Mouse (Mus musculus): Measurements from ENCODE around the gene Spin2-ps6.
"Not testable (repeated sequence)": the region's sequence is repeated elsewhere in the genome, so short reads cannot be mapped to it uniquely, and the experiment has no call there.

Gene Spin2-ps6

DNA sequence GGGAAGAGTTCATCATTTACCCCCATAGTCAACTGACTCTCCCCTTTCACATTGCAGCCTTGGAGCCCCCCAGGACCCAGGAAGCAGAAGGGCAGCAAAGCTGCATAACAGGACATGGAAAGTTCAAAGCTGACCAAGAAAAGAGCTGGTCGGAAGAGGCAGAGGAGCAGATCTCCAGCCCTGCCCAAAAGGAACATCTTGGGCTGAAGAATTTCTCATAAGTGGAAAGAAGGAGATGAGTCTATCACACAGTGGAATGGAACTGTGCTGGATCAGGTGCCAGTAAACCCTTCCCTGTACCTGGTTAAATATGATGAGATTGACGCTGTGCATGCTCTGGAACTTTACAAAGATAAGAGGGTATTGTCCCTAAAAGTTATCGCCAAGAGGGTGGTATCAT is at the start of gene Spin2-ps6:
TSS of gene Spin2-ps6 (plus strand) at position 301 of the 400 bp plus-strand sequence.
- not testable (repeated sequence) for DNase-seq

Measured in cerebellum, postnatal 25 days (tissue).